Mouse (Mus musculus): ENCODE data around the gene Cyp2f2. TPM values are rescaled to one million over a fixed set of nuclear protein-coding genes. Genes with fewer than 3 reads are reported as not detected.

The Cyp2f2 gene
- 1,420 and 1,521 TPM in 2 replicates for total RNA-seq (2021)
- long read RNA-seq, transcript Cyp2f2-201 (10 exons, 1,866 nt), result major isoform, 491 of 634 reads
- long read RNA-seq, partial matches to known transcripts, result 106 of 634 reads
- long read RNA-seq, other reads (novel, unspliced or antisense), result 36 of 634 reads

DNA sequence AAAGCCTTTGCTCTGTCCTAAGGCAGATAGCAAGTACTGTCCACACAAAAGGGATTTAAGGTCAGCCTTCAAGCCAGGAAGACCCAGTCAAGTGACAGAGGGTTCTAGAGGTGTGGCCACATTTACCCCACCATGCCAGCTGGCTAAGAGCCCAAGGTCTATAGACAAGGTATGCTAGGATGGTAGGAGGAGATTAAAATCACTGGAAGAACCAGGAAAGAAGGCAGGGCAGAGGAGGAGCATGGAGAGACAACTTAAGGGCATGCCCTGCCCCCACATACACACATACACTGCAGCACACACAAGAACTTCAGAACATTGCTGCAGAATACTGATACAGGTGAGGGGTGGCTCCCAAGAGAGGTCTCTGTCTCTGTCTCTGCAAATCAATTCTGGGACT is at the start of gene Cyp2f2:
Cyp2f2 (plus strand) TSS at position 234 of the 400 bp plus-strand sequence.
- DNase-seq, result peak; percentile 37

DNA sequence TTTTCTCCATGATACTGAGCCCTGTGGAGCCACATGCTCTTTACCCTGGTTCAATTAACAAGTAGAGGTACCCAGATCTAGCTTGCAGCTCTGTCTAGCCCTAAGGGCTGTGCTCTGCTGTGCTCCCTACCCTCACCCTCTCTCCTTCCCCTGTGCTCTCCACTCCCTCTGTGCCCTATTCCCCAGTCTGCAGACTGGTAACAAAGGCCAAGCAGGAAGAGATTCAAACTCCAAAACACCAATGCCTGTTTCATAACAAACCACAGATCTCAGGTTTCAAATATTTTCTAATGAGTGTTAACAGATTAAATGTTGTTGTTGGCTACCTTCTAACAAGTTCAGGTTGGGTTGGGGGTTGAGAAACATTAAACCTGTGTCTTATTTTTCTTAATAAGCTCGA is 41.1 kb upstream of the Cyp2f2 start:
- no peak for DNase-seq

DNA sequence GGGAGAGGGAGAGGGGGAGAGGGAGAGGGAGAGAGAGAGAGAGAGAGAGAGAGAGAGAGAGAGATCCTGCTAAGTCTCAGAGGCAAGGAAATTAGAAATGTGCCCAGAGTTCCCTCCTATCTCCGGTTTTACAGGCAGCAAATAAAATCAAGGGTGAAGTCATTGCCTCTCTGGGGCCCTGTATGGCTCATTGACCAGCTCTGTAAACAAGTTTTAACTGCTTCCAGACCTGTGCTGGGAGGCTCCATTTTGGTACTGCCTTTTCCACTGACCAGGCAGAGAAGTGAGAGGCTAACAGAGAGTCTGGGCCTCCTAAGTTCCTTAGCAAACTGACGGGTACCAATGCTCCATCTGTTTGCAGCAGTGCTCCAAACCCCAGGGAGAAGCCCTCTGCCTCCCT is 38.1 kb upstream of the Cyp2f2 start:
- DNase-seq, result no peak

DNA sequence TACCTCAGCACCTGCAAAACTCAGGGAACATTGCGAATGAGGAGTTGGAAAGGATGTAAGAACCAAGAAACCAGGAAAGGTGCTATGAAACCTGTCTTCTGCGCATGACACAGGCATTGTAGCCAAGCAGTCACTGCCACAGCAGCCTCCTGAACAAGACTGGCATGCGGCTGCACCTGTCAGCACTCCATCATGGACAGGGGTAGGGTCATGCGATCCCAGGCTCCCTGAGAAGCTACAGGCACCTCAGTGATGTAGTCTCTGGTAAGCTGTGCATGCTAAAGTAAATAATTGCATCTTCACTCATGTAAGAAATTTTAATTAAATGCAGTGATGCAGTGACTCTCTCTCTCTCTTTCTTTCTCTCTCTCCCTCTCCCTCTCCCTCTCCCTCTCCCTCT is 28.7 kb upstream of the Cyp2f2 start:
- DNase-seq, result no peak

DNA sequence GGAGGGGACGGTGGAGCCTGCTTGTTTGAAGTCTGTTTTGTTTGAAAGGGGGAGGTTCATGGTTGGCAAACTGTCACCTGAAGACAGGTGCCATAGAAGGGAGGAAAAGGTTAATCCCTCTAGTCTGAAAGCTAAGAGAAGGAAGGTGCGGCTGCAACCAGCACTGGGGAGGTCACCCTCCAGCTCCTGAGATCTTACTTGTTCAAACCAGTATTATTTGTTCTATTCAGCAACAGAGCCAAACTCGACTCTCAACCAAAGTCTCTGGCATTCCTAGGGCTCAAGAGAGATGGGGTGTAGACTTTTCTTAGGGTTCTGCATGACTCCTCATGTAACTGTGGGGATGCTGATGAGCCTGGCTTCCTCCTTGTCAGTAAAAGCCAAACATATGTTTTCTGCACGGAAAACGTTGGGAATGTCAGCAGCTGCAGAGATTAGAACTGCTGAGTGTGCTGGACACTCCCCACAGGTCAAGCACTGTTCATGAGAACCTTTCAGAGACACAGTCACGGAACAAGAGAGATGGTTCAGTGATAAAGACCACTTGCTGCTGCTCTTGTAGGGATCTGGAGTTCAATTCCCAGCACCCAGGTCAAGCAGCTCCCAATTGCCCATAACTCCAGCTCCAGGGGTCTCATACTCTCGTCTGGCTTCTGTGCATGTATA is 27.5 kb upstream of the Cyp2f2 start:
- DNase-seq, result no peak

DNA sequence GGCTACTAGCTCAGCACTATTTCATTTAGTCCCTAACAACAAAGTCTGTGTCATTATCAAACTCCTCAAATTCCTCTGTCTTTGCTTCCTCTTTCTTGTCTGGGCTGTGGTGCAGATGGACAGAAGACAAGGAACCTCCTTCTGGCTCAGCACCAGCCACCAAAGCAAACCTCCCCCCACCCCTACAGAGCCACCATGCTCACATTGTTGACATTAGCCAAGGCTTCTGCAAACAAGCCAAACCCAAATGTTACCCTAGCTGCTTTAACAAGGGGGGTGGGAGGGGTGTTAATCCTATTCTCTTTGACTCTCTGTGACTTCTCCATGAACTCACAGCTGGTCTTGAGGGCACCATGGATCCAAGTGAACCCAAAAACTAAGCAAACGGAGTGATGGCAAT is 26.8 kb upstream of the Cyp2f2 start:
- no peak for DNase-seq

DNA sequence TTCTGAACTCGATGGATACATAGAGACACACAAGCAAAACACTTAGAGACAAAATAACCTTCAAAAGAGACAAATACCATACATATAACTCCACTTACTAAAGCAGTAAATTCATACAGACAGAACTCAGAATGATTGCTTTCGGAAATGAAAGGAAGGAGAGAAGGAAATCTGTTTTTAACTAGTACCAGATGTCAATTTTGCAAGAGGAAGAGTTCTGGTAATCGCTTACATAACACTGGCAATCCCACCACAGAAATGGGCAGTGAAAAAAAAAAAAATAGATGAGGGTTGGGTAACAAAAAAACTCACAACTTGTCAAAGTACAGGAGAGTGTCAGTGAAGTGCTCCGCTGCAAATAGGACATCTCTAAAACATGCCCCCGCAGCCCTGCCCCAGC is 14.8 kb upstream of the Cyp2f2 start:
- no peak for DNase-seq

DNA sequence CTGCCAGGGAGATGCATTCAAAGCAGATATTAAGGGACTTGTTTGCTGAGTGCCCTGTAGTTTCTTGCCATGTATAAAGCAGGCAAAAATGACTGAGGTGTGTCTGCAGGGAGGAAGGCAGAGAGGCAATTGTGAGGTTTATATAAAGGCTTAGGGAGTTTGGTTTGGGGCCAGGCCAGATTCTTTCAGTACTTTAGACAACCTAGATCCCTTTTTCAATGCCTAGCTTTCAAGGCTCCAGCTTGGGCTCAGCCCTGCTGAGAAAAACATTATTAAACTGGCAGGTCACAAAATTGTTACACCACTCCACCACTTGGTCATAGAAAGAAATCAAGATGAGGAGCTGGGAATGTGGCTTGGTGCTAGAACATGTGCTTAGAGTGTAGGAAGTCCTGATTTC is 9.4 kb upstream of the Cyp2f2 start:
- DNase-seq, result no peak

DNA sequence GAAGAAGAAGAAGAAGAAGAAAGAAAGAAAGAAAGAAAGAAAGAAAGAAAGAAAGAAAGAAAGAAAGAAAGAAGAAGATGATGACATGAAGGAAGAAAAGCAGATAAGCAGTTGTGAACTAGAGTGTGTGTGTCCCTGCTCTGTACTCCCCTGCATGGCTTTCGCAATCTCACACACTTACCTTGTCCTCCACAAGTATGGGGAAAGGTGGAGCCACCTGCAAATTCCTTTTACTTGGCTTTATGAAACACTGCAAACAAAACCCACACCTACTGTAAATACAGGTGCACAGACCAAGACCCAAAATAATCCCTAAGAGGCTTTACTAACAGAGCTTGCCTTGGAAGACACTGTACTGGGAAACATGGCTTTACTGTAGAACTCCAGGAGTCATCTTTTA is 8.7 kb upstream of the Cyp2f2 start:
- DNase-seq, result no peak

DNA sequence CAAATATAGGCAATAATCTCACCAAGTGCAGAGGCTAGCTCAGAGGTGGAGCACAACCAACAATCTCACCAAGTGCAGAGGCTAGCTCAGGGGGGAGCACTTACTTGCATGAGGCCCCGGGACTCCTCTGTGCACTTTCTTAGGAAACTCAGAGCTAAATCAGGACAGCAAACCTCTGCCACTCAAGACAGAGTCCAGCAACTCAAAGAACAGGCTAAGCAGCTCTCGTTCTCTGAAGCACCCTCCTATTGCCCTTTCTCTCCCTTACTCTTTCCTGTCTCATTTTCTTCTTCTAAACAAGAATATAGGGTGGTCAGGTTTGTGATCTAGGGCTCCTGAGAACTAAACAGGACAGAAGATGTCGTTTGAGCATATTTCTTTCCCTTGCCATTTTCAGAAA is 7.7 kb upstream of the Cyp2f2 start:
- DNase-seq, result no peak

DNA sequence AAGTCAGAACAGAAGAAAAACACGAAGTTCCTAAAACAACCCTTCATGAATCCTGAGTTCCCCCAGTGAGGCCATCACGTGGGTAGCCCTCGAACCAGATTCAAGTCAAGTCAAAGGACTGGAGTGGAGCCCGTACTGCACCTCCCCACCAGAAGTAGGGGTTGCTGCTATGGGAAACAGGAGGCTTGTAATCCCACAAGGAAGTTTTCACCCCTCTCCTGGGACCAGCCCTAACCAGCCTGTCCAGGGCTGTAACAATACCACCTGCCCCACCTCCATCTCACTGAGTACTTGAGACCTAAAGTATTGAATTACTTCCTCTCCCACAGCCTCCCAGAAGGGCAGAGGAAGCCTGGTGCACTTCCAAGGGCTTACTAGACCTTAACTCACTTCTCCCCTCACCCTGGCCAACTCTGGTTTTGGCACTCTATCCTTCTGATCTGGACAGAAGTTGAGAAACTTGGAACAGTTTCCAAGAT is 1.6 kb upstream of the Cyp2f2 start:
- DNase-seq, result peak; percentile 14

DNA sequence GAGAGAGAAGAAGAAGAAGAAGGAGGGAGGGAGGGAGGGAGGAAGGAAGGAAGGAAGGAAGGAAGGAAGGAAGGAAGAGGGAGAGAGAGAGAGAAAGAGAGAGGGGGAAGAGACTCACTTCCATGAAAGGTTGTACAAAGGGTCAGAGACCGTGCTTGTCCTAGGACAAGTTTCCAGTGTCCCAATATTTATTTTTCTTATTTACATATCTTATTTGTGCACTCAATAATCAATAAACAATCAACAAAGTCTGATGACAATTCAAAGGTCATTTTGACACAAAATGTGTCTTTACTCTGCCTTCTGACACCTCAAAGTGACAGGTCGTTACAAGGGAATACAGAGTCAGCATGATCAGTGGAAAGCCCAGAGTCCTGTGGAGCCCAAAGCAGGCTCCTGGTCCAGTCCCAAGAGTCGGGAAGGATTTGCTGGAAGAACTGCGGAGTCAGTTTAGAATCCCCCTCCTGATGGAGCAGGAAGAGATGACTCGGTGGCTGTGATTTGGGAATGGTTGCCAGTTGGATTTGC is 4.7 kb downstream of the Cyp2f2 start:
- no peak for DNase-seq

DNA sequence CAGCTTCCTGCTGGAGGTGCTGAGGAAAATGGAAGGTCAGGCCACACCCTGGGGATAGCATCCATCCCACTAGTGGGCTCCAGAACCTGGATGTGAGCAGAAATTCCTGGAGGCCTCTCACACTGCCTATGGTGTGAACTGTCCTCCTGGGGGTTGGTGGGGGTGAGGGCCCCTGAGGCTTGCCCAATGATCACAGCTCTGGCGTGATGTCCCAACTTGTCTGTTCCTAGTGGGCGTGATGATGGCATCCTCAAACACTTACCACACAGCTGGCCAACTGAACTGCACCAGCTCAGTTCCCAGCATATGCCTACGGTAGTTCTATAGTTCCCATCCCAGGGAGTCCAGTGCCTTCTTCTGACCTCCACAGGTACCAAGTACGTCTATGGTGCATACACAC is 5.3 kb downstream of the Cyp2f2 start:
- no peak for DNase-seq

DNA sequence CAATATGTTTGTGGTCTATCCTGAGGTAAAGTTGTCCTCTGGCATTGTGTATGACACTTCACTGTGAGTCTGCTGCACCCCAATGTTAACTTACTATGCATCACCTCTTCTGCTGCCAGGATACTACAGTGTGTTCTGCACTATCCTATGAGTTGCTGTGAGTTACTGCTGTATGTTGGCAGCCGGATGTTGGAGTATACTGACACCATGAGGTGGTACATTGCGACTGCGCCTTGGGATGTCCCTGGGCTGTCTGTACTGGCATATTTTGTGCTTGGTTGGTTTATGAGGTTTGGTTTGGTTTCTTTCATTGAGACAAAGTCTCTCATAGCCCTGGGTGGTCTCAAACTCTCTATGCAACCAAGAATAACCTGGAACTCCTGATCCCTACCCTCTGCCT is 8.5 kb downstream of the Cyp2f2 start:
- peak; percentile 43 for DNase-seq

DNA sequence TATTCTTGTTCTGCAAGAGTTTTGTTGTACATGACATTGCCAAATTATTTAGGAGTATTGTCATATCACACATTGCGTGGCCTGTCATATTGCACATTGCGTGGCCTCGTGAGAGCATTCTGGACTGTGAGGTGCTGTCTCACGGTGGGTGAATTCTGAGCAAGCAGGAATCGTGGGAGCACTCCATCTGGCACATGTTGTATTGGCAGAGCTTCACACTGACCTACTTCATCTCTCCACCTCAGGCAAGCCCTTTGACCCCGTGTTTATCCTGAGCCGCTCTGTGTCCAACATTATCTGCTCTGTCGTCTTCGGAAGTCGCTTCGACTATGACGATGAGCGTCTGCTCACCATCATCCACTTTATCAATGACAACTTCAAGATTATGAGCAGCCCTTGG is 9.2 kb downstream of the Cyp2f2 start:
- DNase-seq, result no peak

DNA sequence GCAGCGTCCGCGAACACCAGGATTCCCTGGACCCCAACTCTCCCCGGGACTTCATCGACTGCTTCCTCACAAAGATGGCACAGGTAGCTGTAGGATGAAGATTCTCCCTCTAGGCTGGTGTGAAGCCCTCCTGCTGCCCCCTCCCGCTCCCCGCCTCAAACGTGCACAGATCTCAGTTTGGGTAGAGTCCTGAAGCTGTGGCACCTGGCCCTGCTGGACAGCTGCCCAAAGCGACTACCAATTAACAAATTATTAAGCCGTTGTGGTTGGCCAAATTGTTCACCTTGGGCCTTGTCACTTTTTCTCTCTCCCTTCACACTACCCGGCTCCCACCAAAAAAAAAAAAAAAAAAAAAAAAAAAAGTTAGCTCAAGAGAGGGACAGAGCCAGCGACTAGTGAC is 10.1 kb downstream of the Cyp2f2 start:
- DNase-seq, result no peak

DNA sequence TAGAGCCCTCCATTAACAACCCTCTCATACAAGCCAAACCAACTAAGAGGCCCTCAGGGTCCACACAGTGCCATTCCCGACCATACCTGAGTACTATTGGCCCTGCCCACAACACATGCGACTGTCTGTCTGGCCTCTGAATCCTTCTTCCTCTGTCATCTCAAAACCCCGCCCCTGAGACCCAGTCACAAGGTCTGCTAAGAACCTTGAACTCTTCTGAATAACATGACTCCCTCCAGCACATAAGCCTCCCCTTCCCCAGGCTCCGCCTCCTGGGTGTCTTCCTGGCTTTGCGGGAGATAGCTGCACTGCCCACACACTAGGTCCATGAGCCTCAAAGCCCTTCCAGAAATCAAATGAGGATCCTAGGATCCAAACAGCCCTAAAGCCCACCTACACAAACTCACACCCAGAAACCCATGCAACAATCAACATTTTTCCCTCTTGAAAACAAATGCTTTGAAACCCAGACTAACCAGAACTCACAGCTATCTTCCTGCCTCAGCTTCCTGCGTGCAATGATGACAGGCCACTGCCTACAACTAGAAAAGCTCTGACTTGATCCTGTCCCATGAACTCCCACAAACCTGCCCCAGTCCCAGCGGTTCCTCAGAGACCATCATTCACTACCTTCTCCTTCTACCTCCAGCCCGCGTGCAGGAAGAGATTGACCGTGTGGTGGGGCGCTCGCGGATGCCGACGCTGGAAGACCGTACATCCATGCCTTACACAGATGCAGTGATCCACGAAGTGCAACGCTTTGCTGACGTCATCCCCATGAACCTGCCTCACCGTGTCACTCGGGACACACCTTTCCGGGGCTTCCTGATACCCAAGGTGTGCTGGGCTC is 11.0 kb downstream of the Cyp2f2 start:
- no peak for DNase-seq

DNA sequence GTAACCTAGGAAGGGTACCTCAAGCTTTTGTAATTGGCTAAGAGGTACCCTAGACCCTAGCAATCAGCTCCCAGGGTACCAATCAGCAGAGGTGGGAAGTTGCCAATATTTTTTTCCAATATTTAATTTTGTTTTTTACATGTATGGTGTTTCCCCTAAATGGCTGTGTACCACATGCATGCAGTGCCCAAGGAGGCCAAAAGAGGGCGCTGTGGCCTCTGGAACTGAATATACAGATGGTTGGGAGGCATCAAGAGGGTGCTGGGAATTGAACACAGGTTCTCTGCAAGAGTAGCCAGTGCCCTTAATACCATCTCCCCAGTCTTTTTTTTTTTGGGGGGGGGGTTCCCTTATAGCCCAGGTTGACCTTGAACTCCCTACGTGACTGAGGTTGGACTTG is 11.7 kb downstream of the Cyp2f2 start:
- DNase-seq, result no peak

DNA sequence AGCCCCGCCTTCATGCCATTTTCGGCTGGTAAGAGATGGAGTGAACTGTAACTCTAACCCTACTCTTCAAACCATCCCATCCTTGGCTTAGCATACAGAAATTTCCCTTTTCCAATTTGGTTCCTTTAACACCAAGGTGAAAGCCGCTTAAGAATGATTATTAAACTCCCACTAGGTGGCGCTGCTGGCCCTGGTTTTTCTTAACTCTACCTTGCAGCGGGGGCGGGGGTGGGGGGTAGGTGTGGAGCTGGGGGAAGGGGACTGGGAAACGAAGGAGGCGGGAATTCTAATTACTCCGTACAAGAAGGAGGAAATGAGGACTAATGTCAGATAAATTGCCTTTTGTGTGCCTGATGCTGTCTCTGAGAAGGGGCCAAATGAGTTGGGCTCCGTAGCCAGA is 12.9 kb downstream of the Cyp2f2 start:
- peak; percentile 56 for DNase-seq

DNA sequence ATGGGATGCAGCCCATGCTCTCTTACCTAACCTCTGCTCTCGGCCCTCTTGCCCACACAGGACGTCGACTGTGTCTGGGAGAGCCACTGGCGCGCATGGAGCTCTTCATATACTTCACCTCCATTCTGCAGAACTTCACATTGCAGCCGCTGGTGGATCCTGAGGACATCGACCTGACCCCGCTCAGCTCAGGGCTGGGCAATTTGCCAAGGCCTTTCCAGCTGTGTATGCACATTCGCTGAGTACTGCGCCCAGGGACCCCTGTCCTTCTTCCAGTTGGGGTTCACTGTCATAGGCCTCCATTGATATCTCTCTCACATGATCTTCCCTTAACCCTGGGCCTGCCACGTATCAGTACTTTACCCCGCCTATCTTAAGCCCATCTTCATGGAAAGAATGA is 13.4 kb downstream of the Cyp2f2 start:
- DNase-seq, result peak; percentile 23

DNA sequence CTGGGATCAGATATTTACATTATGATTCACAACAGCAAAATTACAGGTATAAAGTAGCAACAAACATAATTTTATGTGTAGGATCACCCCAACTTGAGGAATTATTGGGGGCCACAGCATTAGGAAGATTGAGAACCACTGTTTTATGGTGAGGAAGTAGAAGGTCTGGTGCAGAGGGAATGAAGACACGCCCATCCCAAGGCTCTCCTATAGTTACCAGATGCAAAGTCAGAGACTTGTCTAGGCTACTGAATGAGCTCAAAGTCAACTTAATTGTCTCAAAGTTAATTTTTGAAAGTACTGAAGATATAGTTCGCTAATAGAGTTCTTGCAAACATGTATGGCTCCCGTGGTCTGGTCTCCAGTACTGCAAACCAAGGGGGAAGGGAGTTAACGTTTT is 14.0 kb downstream of the Cyp2f2 start:
- no peak for DNase-seq

DNA sequence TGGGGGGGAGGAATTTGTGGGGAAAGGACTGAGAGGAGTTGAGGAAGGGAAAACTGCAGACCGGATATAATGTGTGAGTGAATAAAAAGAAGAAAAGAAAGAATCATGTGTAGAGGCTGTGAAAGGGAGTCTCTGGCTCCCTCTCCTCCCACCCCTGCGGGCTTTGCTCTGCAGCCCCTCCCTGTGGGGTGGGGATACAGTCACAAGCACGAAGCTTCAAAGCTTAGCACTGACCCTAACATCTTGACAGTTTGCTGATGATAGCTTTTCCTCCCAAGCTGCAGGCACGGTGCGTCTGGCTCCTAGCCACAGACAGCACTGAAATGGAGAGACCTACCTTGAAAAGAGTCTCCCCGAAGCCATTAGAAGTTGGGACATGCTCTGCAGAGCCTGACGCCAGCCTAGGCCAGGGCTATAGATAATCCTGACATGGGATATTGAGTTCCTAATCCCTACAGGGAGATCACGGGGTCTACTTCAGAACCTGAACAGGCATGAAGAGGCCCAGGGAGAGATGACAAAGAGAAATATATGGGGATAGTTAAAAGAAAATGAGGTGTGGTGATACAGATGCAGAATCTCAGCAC is 16.8 kb downstream of the Cyp2f2 start:
- DNase-seq, result no peak

DNA sequence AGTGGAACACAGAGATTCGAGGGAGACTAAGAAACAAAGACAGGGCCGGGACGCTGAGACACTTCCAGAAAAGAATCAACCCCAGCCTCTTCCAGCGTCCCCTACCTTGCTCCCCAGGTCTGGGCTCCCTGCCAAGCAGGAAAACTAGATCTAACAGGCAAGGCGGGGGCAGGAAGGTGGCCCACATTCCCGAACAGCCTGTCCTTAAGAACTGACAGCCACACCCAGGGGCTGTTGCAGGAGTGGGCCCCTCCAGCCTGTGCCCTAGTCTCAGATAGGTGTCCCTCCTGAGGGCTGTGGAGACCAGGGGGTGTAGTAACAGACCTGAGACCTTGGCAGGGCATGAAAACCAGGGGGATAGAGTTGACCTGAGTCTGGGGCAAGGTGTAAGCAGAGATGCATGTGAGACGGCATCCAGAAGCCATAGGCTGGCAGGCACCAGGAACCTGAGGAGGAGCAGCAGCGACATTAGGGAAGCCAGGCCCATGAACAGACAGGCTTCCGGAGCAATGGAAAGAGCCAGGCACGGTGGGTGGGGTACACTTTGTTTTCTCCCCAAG is 33.6 kb downstream of the Cyp2f2 start, which contains the start of gene Cyp2t4:
Cyp2t4 (plus strand) TSS at position 510 of the 560 bp plus-strand sequence.
- DNase-seq, result no peak

Data from adrenal gland, postnatal 25 days (tissue).